Mouse (Mus musculus): ENCODE measurements around the gene Hoxa1. TPM values are rescaled to one million over a fixed set of nuclear protein-coding genes. Genes with fewer than 3 reads are reported as not detected.

The Hoxa1 gene
- polyA plus RNA-seq, 1 experiment: not detected

DNA sequence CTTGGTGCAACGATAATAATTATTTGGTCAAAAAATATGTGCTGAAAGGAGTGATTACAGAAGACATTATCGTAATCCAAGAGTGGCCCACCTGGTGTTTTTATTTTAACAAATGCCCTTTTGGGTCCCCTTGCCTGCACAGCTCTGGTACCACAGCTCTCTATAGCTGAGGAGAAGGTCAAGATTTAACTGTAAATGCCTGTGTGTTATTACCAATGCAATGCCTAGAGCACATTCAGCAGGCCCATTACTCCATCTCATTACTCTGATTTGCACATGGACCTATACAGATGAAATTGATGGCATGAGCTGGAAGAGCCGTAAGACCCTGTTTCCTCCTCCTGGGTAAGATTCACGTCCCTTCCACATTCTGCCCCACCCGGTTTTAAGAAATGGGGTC lies 19.0 kb downstream of the Hoxa1 start:
- H3K9me3 ChIP-seq (ENCODE audit: control insufficient read depth, low read length): no peaks in the 10 kb centered on the region
- no peaks in the 10 kb centered on the region for H3K4me1 ChIP-seq (ENCODE audit: control insufficient read depth)
- no peak overlapping the region for H3K4me3 ChIP-seq (replicated peaks)
- no peaks in the 10 kb centered on the region for H3K36me3 ChIP-seq (ENCODE audit: control insufficient read depth)
- TF ChIP-seq GATA1 (IDR thresholded peaks at IDR 0.05; ENCODE audit: low read length) (no peak), TAL1 (IDR thresholded peaks at IDR 0.05; ENCODE audit: low read length) (no peak)
- no peaks in the 10 kb centered on the region for H3K27me3 ChIP-seq (ENCODE audit: control insufficient read depth)

DNA sequence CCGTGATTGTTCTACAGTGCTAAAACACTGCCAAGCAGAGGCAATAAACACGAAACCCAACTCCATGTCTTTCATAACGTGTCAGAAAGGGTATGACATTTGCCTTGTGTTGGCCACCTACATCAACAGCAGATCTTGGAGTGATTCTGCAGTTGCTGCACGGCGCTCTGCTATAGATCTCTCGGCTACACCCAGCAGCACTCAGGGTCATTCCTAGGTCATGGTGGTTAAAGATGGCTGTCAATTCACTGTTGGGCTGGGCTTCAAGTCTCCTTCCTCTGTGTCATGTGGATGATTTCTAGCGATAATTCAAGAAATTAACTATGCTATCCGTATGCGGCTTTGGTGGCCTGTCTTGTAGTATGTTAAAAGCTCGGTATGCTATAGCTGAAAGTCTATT lies 19.5 kb downstream of the Hoxa1 start:
- H3K36me3 ChIP-seq (ENCODE audit: control insufficient read depth): no peaks in the 10 kb centered on the region
- no peaks in the 10 kb centered on the region for H3K27me3 ChIP-seq (ENCODE audit: control insufficient read depth)
- H3K4me1 ChIP-seq (ENCODE audit: control insufficient read depth): no peaks in the 10 kb centered on the region
- no peak for TF ChIP-seq GATA1 (IDR thresholded peaks at IDR 0.05; ENCODE audit: low read length)
- no peak for TF ChIP-seq TAL1 (IDR thresholded peaks at IDR 0.05; ENCODE audit: low read length)
- no peaks in the 10 kb centered on the region for H3K9me3 ChIP-seq (ENCODE audit: control insufficient read depth, low read length)
- no peak overlapping the region for H3K4me3 ChIP-seq (replicated peaks)

DNA sequence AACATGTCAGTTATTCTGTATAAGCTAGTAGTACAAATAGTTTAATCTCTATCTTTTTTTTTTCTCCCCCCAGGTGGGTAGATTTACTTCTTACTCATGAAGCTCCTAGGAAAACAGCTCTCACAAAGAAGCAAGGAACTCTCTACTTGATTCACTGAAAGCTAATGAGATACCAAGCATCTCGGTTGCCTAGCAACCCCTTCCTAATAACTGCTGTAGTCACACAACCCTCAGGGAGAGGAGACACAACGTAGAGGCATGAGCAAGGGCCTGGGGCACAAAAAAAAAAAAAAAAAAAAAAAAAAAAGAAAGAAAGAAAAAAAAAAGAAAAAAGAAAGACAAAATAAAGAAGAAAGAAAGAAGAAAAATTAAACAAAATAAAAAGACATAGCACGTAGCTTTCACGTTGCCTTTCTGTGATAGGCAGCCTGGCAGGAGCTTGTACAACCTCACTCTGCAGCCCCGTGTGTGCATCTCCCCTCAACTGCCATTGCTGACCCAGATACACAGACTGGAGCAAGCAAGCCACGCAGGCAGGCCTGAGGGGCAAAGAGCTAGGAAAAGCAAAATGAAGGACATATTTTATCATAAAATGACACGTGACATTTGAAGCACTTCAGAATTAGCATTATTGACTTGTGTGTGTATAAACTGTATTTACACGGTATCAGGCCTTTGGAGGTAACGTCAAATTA lies 20.1 kb downstream of the Hoxa1 start:
- no peaks in the 10 kb centered on the region for H3K36me3 ChIP-seq (ENCODE audit: control insufficient read depth)
- H3K27me3 ChIP-seq (ENCODE audit: control insufficient read depth): no peaks in the 10 kb centered on the region
- TF ChIP-seq TAL1 (IDR thresholded peaks at IDR 0.05; ENCODE audit: low read length) (no peak), GATA1 (IDR thresholded peaks at IDR 0.05; ENCODE audit: low read length) (no peak)
- H3K9me3 ChIP-seq (ENCODE audit: control insufficient read depth, low read length): no peaks in the 10 kb centered on the region
- H3K4me1 ChIP-seq (ENCODE audit: control insufficient read depth): no peaks in the 10 kb centered on the region
- H3K4me3 ChIP-seq (replicated peaks): no peak overlapping the region

DNA sequence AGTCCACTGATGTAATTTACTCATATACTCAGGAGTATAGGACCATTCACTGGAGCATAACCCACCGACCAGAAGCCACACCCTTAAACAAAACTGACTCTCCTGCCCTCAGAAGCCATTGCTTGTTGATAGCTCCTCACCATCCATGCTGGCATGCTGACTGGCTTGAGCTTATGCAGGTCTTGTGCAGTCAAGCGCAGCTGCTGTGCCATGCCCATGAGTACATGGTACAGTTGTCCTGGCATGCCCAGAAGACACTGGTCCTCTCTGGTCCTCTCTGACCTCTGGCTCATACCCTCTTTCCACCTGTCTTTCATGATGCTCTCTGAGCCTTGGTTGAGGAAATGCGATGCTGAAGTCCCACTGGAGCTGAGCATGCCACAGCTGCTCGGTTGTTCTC lies 34.4 kb downstream of the Hoxa1 start:
- Histone ChIP-seq H3K27me3 (ENCODE audit: control insufficient read depth) (no peaks in the 10 kb centered on the region), H3K4me1 (ENCODE audit: control insufficient read depth) (no peaks in the 10 kb centered on the region), H3K4me3 (replicated peaks) (no peak overlapping the region), H3K36me3 (ENCODE audit: control insufficient read depth) (no peaks in the 10 kb centered on the region), H3K9me3 (ENCODE audit: control insufficient read depth, low read length) (0 out of 2 replicates have a peak, but pooled peaks cover 2% of the 10 kb centered on the region)
- no peak for TF ChIP-seq TAL1 (IDR thresholded peaks at IDR 0.05; ENCODE audit: low read length)
- no peak for TF ChIP-seq GATA1 (IDR thresholded peaks at IDR 0.05; ENCODE audit: low read length)

DNA sequence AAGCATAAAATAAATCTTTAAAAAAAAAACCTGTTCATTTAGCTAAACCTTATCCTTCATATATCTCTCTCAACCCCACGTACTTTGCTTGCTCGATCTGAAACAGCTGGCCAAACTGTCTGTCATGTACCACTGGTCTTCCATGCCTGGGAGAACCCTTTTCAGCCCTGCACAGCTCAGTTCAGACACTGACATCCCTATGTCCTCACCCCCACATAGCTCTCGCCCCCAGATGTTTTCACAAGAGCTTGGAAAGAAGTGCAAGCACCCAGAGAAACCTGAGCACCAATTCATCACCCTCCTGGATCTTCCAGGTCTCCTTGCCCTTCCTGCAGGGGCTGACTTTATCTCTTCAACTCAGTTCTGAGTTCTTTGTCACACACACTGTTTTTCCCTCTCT lies 36.9 kb downstream of the Hoxa1 start:
- H3K27me3 ChIP-seq (ENCODE audit: control insufficient read depth): no peaks in the 10 kb centered on the region
- no peaks in the 10 kb centered on the region for H3K9me3 ChIP-seq (ENCODE audit: control insufficient read depth, low read length)
- no peaks in the 10 kb centered on the region for H3K36me3 ChIP-seq (ENCODE audit: control insufficient read depth)
- TF ChIP-seq TAL1 (IDR thresholded peaks at IDR 0.05; ENCODE audit: low read length) (no peak), GATA1 (IDR thresholded peaks at IDR 0.05; ENCODE audit: low read length) (no peak)
- no peaks in the 10 kb centered on the region for H3K4me1 ChIP-seq (ENCODE audit: control insufficient read depth)
- no peak overlapping the region for H3K4me3 ChIP-seq (replicated peaks)

DNA sequence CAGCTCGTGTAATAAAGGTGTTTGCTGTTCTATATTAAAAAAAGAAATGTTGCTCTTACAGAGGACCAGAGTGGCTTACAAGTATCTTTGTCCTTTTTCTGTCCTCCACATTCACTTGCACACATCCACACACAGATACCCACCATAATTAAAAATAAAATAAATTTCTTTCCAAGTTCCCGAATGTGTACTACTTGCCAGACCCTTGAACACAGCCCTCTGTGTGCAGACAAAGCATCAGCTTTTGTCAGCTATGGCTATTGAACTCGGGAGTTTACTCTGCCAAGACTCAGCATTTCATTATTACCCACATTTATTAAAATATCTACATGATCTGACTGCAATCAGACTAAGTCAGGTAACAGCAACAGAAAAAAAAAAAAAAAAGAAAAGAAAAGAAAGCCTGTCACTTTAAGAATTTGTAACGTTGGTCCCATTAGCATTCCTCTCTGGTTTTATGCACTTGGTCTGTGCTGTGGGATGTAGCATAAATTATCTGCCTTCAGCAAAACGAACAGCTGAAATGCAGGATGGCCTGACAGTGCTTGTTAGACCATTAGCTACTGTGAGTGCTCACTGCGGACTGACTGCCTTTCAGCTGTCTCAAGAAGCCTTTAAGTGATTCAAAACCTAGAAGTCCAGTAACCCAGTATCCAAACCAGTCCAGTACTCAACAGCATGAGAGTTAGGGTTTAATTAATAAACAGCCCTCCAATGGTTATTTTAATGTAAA lies 39.0 kb downstream of the Hoxa1 start:
- H3K4me1 ChIP-seq (ENCODE audit: control insufficient read depth): no peaks in the 10 kb centered on the region
- no peaks in the 10 kb centered on the region; the same call in 1 of the 2 replicates for H3K27me3 ChIP-seq (ENCODE audit: control insufficient read depth)
- no peaks in the 10 kb centered on the region for H3K36me3 ChIP-seq (ENCODE audit: control insufficient read depth)
- H3K4me3 ChIP-seq (replicated peaks): no peak overlapping the region
- TF ChIP-seq GATA1 (IDR thresholded peaks at IDR 0.05; ENCODE audit: low read length) (no peak), TAL1 (IDR thresholded peaks at IDR 0.05; ENCODE audit: low read length) (no peak)
- no peaks in the 10 kb centered on the region for H3K9me3 ChIP-seq (ENCODE audit: control insufficient read depth, low read length)

DNA sequence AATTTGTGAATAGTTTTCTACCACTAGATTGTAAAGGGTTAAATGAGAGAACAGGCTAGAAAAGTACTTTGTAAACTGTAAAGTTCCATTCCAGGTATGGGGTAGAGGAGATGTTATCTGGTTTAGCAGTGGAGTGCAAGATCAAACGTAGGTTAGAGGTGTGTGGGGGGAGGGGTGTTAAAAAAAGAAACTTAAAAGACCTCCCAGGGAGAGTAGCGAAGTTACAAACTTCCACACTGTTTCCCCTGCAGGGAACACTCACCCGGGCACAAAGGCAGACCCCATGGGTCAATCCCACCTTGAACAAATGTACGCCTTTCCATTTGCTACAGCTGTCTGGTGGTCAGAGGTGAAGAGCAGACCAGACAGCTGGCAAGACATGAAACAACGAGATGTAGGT lies 42.2 kb downstream of the Hoxa1 start:
- no peak for TF ChIP-seq GATA1 (IDR thresholded peaks at IDR 0.05; ENCODE audit: low read length)
- Histone ChIP-seq H3K4me1 (ENCODE audit: control insufficient read depth) (no peaks in the 10 kb centered on the region), H3K27me3 (ENCODE audit: control insufficient read depth) (peaks cover 2% of the 10 kb centered on the region; the same call in 1 of the 2 replicates), H3K4me3 (replicated peaks) (no peak overlapping the region), H3K36me3 (ENCODE audit: control insufficient read depth) (no peaks in the 10 kb centered on the region), H3K9me3 (ENCODE audit: control insufficient read depth, low read length) (no peaks in the 10 kb centered on the region)

DNA sequence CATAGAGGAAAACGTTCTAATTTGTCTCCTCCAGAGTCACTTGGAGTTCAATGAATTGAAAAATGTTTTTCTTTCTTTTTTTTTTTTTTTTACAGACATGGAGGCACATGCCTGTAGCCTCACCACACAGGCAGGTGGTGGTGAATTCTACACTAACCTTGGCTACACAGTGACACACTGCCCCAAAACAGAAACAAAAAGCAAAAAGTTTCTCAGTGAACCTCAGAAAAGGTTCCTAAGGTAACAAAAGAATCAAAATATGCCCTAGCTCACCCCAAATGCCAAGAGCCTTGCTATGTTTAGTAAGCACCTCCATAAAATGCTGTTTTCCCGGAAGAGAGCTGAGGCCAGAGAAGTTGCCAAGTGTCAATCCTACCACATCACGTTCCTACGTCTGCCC lies 46.3 kb downstream of the Hoxa1 start:
- H3K36me3 ChIP-seq (ENCODE audit: control insufficient read depth): no peaks in the 10 kb centered on the region
- TF ChIP-seq GATA1 (IDR thresholded peaks at IDR 0.05; ENCODE audit: low read length) (no peak), TAL1 (IDR thresholded peaks at IDR 0.05; ENCODE audit: low read length) (no peak)
- H3K4me1 ChIP-seq (ENCODE audit: control insufficient read depth): no peaks in the 10 kb centered on the region
- no peaks in the 10 kb centered on the region for H3K9me3 ChIP-seq (ENCODE audit: control insufficient read depth, low read length)
- H3K4me3 ChIP-seq (replicated peaks): no peak overlapping the region
- peaks cover 2% of the 10 kb centered on the region; the same call in 1 of the 2 replicates for H3K27me3 ChIP-seq (ENCODE audit: control insufficient read depth)

DNA sequence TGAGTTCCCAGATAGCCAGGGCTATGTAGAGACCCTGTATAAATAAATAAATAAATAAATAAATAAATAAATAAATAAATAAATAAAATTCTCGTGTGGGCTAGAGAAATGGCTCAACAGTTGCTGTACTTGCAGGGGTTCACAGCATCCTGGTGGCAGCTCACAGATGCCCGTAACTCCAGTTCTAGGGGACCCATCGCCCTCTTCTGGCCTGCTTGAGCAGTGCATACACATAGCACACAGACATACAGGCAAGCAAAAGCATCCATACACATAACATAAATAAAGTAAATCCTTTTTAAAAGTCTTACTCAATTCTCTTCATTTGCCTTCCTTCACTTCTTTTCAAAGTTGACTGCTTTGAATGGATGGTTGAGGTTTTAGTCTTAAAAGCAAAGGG lies 50.7 kb downstream of the Hoxa1 start:
- no peaks in the 10 kb centered on the region for H3K9me3 ChIP-seq (ENCODE audit: control insufficient read depth, low read length)
- H3K4me3 ChIP-seq (replicated peaks): no peak overlapping the region
- peaks cover 3% of the 10 kb centered on the region; the same call in 1 of the 2 replicates for H3K27me3 ChIP-seq (ENCODE audit: control insufficient read depth)
- H3K36me3 ChIP-seq (ENCODE audit: control insufficient read depth): no peaks in the 10 kb centered on the region
- H3K4me1 ChIP-seq (ENCODE audit: control insufficient read depth): no peaks in the 10 kb centered on the region
- TF ChIP-seq GATA1 (IDR thresholded peaks at IDR 0.05; ENCODE audit: low read length) (no peak), TAL1 (IDR thresholded peaks at IDR 0.05; ENCODE audit: low read length) (no peak)

Measured in erythroblast, embryonic 14.5 days (primary cell).